Mouse (Mus musculus) midbrain, embryonic 14.5 days (tissue): ENCODE results near the gene Itsn1. TPM values are rescaled to one million over a fixed set of nuclear protein-coding genes. Genes with fewer than 3 reads are reported as not detected.

Experiments used
- ATAC-seq: fragments of 200-750 bp; cut with Nextera tagmentation; 2 replicates; pipeline ENCODE4 v1.8.0; 2017; ENCODE audit warnings: moderate number of reproducible peaks, moderate library complexity; ENCODE audit not compliant: low FRiP score, low TSS enrichment
- DNase-seq: peaks from one replicate; pipeline ENCODE4 v3.0.0-alpha.2; 2015
- H3K27ac ChIP-seq: fragments of 300-500 bp; sonication (generic); replicated peaks from 2 replicates; pipeline ENCODE4 v1.5.1; 2014; ENCODE audit warnings: mild to moderate bottlenecking, low read depth, low read length, moderate library complexity
- H3K27me3 ChIP-seq: fragments of 300-500 bp; sonication (generic); 2 replicates; pipeline ENCODE4 v1.6.1; 2014; ENCODE audit warnings: low read length, control low read depth, mixed read lengths; ENCODE audit not compliant: control insufficient read depth, insufficient read depth
- H3K36me3 ChIP-seq: fragments of 300-500 bp; sonication (generic); 2 replicates; pipeline ENCODE4 v1.6.1; 2014; ENCODE audit warnings: low read length, control low read depth; ENCODE audit not compliant: control insufficient read depth, insufficient read depth
- H3K4me1 ChIP-seq: fragments of 300-500 bp; sonication (generic); 2 replicates; pipeline ENCODE4 v1.6.1; 2014; ENCODE audit warnings: mild to moderate bottlenecking, antibody characterized with exemption, low read length, control low read depth; ENCODE audit not compliant: control insufficient read depth, insufficient read depth
- H3K4me2 ChIP-seq: fragments of 300-500 bp; sonication (generic); 2 replicates; pipeline ENCODE4 v1.6.1; 2014; ENCODE audit warnings: mild to moderate bottlenecking, low read length, moderate library complexity
- H3K4me3 ChIP-seq: fragments of 300-500 bp; sonication (generic); replicated peaks from 2 replicates; pipeline ENCODE4 v1.5.1; 2014; ENCODE audit warnings: low read depth, low read length
- H3K9ac ChIP-seq: fragments of 300-500 bp; sonication (generic); replicated peaks from 2 replicates; pipeline ENCODE4 v1.6.1; 2014; ENCODE audit warnings: mild to moderate bottlenecking, low read length, moderate library complexity
- H3K9me3 ChIP-seq: fragments of 300-500 bp; sonication (generic); 2 replicates; pipeline ENCODE4 v1.6.1; 2016; ENCODE audit warnings: low read length, control low read depth, mixed read lengths; ENCODE audit not compliant: control insufficient read depth
- WGBS: fragments of 180-500 bp; shearing (Covaris S2); extraction: QIAGEN DNeasy Blood & Tissue Kit; methylation state at CpG from one replicate; pipeline ENCODE4 v1.1.7; 2014; 5-methylcytosine and 5-hydroxymethylcytosine counted together
- polyA plus RNA-seq: library from polyadenylated mRNA; unstranded; fragments of >200 nt; fragmentation: Nextera tagmentation; extraction: Ambion mirVana; gene quantifications from 2 replicates; pipeline ENCODE4 v1.2.1, GENCODE M21; 2014

Gene Itsn1
- polyA plus RNA-seq, 1 experiment from 2014 or later: 67.5 TPM

DNA sequence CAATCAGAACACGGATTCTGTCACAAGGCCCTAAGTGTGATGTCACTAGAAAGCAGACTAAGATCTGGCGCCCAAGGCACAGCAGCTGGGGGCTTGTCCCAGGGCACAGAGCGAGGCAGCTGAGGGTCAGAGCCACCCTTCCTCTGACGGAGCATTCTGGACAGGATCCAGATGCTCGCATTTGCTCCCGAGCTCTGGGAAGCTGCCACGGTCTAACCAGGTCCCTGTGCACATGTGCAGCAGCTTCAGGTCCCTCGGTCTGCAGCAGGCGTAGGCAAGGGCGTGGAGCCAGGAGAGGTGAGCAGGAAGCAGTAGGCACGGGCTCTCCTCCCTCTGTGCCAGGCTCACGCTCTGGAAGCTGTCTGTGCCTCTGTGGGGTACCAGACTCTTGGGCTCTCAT, 160.8 kb downstream of the Itsn1 start:
- no peak overlapping the region for H3K9ac ChIP-seq
- DNase-seq: peak; percentile 23
- ATAC-seq: no peak
- no peak overlapping the region for H3K4me2 ChIP-seq
- H3K36me3 ChIP-seq: peaks cover 38% of the 10 kb centered on the region
- WGBS: 76% methylated on average over 12 of the region's 12 CpGs
- no peaks in the 10 kb centered on the region for H3K4me1 ChIP-seq
- no peak overlapping the region for H3K27ac ChIP-seq
- H3K27me3 ChIP-seq: no peaks in the 10 kb centered on the region
- H3K9me3 ChIP-seq: no peaks in the 10 kb centered on the region
- H3K4me3 ChIP-seq: no peak overlapping the region

GRCm38 (mm10) chr16:91891218-91891617, 162.1 kb downstream of the Itsn1 start:
- no peaks in the 10 kb centered on the region for H3K4me1 ChIP-seq
- H3K4me2 ChIP-seq: no peak overlapping the region
- no peaks in the 10 kb centered on the region for H3K9me3 ChIP-seq
- no peak for DNase-seq
- 85% methylated on average over 11 of the region's 11 CpGs for WGBS
- no peak overlapping the region for H3K4me3 ChIP-seq
- no peak overlapping the region for H3K9ac ChIP-seq
- peaks cover 48% of the 10 kb centered on the region for H3K36me3 ChIP-seq
- H3K27ac ChIP-seq: no peak overlapping the region
- no peaks in the 10 kb centered on the region for H3K27me3 ChIP-seq
- no peak for ATAC-seq

DNA sequence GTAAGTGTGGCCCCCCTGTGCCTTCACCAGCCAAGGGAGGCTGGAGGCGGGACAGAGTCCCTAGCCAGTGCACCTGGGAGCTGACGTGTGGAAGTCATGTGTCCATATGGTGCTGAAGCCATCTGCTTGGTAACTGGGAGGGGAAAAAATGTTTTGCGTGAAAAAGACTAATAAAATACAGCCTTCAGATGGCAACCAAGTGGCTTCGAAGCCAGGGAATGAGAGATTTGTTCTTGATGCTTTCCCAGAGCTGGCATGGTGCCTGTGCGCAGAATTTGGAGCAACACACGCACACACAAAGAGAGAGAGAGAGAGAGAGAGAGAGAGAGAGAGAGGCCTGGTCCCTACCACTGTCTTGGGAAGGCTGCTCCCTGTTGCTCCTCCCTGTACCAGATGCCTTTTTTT, 167.3 kb downstream of the Itsn1 start:
- DNase-seq (peak; percentile 42), ATAC-seq (no peak)
- no peaks in the 10 kb centered on the region for H3K9me3 ChIP-seq
- no peak overlapping the region for H3K4me2 ChIP-seq
- no peak overlapping the region for H3K9ac ChIP-seq
- H3K36me3 ChIP-seq: peaks cover 61% of the 10 kb centered on the region
- H3K4me3 ChIP-seq: no peak overlapping the region
- peaks cover 4% of the 10 kb centered on the region; the same call in 1 of the 2 replicates for H3K4me1 ChIP-seq
- no peaks in the 10 kb centered on the region for H3K27me3 ChIP-seq
- WGBS: 74% methylated on average over 6 of the region's 6 CpGs
- peak overlapping the region; percentile 13; the same call in 1 of the 2 replicates for H3K27ac ChIP-seq

DNA sequence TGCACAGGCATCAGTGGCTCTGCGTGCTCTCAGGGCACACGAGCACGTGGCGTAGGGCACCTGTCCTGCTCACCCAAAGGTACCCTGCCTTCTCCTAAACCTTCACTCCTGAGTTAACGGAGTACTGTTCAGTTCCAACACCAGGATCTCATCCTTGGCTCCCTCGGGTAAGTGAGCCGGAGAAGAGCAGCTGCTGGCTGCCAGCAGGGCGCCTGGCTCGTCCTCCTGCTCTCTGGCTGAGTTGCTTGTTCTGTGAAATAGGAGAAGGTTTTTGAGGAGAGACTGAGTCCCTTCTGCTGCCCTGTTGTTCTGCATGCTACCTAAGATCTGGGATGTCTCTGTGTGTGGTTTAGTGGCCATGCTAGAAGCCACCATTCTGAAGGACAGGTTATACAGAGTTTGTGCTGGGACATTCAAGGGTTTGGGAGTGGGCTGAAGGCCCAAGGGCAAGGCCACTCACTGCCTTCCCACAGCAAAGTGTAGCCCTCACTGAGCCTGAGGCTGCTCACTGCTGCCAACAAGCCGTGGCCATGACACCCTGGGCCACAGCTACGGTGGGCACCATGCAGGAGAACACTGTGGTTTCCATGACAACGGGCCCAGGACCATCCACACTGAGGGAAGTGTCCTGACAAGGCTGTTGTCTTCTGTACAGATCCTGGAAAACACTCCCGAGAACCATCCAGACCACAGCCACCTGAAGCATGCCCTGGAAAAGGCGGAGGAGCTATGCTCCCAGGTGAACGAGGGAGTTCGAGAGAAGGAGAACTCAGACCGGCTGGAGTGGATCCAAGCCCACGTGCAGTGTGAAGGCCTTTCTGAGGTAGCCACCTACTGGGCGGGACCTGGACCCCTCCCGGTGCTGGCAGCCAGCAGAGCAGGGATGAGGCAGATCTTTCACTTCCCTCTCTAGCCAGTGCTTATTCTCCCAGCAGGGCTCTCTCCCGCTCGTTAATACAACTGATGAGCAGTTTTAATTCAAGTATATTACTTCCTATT, 170.1 kb downstream of the Itsn1 start:
- DNase-seq (no peak), ATAC-seq (no peak; the same call in 1 of the 2 replicates)
- WGBS: 58% methylated on average over 22 of the region's 22 CpGs
- Histone ChIP-seq H3K27ac (peak overlapping the region; percentile 20; the same call in 1 of the 2 replicates), H3K9ac (no peak overlapping the region), H3K36me3 (peaks cover 67% of the 10 kb centered on the region), H3K4me1 (peaks cover 4% of the 10 kb centered on the region; the same call in 1 of the 2 replicates), H3K27me3 (no peaks in the 10 kb centered on the region), H3K9me3 (no peaks in the 10 kb centered on the region), H3K4me3 (no peak overlapping the region), H3K4me2 (no peak overlapping the region)

GRCm38 (mm10) chr16:91900274-91900673, 171.2 kb downstream of the Itsn1 start:
- no peak overlapping the region for H3K4me3 ChIP-seq
- DNase-seq (no peak), ATAC-seq (no peak)
- H3K36me3 ChIP-seq: peaks cover 64% of the 10 kb centered on the region
- H3K4me2 ChIP-seq: no peak overlapping the region
- no peaks in the 10 kb centered on the region for H3K9me3 ChIP-seq
- H3K27me3 ChIP-seq: no peaks in the 10 kb centered on the region
- 53% methylated on average over 11 of the region's 11 CpGs for WGBS
- peaks cover 4% of the 10 kb centered on the region; the same call in 1 of the 2 replicates for H3K4me1 ChIP-seq
- H3K27ac ChIP-seq: no peak overlapping the region
- no peak overlapping the region for H3K9ac ChIP-seq

DNA sequence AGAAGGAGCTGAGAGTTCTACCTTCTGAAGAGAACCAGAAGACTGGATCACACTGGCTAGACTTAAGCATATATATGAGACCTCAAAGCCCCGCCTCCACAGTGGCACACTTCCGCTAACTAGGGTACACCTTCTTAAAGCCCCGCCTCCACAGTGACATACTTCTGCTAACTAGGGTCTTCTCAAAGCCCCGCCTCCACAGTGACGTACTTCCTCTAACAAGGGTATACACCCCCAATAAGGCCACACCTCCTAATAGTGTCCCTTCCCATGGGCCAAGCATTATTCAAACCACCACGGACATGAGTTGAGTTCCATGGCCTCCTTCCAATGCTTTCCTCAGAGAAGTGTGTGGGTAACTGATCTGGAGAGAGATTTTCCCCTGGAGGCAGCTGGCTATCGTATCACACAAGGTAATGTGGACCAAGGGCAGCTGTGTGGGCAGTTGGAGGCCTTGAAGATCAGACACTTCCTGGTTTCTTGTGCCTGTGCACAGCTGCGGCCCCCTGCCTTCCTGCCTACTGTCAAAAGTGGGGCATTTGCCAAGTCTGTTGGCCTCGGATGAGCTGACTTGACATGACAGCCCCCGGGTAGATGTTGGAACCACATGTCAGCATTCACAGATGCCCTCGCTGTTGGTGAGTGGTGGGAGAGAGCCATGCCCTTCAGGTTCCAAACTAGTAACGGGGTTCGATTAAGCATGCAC, 174.9 kb downstream of the Itsn1 start:
- peaks cover 45% of the 10 kb centered on the region for H3K36me3 ChIP-seq
- no peaks in the 10 kb centered on the region for H3K27me3 ChIP-seq
- no peak overlapping the region for H3K9ac ChIP-seq
- H3K27ac ChIP-seq: no peak overlapping the region
- H3K4me3 ChIP-seq: no peak overlapping the region
- DNase-seq (no peak), ATAC-seq (no peak)
- peaks cover 3% of the 10 kb centered on the region; the same call in 1 of the 2 replicates for H3K4me1 ChIP-seq
- H3K4me2 ChIP-seq: no peak overlapping the region
- H3K9me3 ChIP-seq: no peaks in the 10 kb centered on the region
- WGBS: 92% methylated on average over 13 of the region's 13 CpGs

- Histone ChIP-seq H3K4me2 (no peak overlapping the region), H3K9ac (no peak overlapping the region), H3K4me3 (no peak overlapping the region), H3K27ac (no peak overlapping the region), H3K9me3 (no peaks in the 10 kb centered on the region), H3K4me1 (no peaks in the 10 kb centered on the region), H3K36me3 (peaks cover 46% of the 10 kb centered on the region), H3K27me3 (no peaks in the 10 kb centered on the region)
- ATAC-seq (no peak), DNase-seq (no peak)
- 91% methylated on average over 11 of the region's 11 CpGs for WGBS
Observed at GRCm38 (mm10) chr16:91905127-91905860, 176.2 kb downstream of the Itsn1 start.

GRCm38 (mm10) chr16:91905987-91906386, 176.9 kb downstream of the Itsn1 start:
- DNase-seq (no peak), ATAC-seq (no peak)
- H3K27ac ChIP-seq: no peak overlapping the region
- no peak overlapping the region for H3K4me3 ChIP-seq
- no peaks in the 10 kb centered on the region for H3K27me3 ChIP-seq
- 90% methylated on average over 10 of the region's 10 CpGs for WGBS
- peaks cover 43% of the 10 kb centered on the region for H3K36me3 ChIP-seq
- no peaks in the 10 kb centered on the region for H3K4me1 ChIP-seq
- no peak overlapping the region for H3K9ac ChIP-seq
- no peak overlapping the region for H3K4me2 ChIP-seq
- H3K9me3 ChIP-seq: no peaks in the 10 kb centered on the region
